Mouse (Mus musculus): ENCODE data around the gene Tfap4. TPM values are rescaled to one million over a fixed set of nuclear protein-coding genes. Genes with fewer than 3 reads are reported as not detected.
"Not testable (repeated sequence)": the region's sequence is repeated elsewhere in the genome, so short reads cannot be mapped to it uniquely, and the experiment has no call there.

Gene Tfap4
- total RNA-seq, 2 experiments from 2014 or later, result 3.1 to 3.4 TPM

DNA sequence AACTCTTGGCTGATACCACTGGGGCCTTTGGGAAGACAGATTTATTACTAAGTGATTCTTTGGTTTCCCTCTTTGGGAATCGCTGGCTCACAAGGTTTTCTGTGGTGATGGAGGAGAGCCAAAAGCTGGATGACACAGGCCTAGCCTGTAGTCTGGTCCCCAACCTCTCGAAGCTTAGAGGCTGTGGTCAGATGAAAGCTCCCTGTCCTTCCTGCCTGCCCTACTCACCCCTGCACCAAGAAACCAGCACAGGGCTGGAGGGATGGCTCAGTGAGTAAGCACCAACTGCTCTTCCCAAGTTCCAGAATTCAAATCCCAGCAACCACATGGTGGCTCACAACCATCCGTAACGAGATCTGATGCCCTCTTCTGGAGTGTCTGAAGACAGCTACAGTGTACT, 20.1 kb downstream of the Tfap4 start:
- DNase-seq (ENCODE audit: extremely low spot score in 1 of 2, low spot score in 2 of 2), result no peak
- intact Hi-C loops (cut with DNase I), result no loop called here

- intact Hi-C loops (cut with DNase I), result no loop called here
- DNase-seq (ENCODE audit: extremely low spot score in 1 of 2, low spot score in 2 of 2), result no peak
Measured at GRCm38 (mm10) chr16:4537616-4538358, 21.9 kb downstream of the Tfap4 start.

- intact Hi-C loops (cut with DNase I); DNase-seq (ENCODE audit: extremely low spot score in 1 of 2, low spot score in 2 of 2): not testable (repeated sequence)
Measured at GRCm38 (mm10) chr16:4527373-4527772, 32.3 kb downstream of the Tfap4 start.

DNA sequence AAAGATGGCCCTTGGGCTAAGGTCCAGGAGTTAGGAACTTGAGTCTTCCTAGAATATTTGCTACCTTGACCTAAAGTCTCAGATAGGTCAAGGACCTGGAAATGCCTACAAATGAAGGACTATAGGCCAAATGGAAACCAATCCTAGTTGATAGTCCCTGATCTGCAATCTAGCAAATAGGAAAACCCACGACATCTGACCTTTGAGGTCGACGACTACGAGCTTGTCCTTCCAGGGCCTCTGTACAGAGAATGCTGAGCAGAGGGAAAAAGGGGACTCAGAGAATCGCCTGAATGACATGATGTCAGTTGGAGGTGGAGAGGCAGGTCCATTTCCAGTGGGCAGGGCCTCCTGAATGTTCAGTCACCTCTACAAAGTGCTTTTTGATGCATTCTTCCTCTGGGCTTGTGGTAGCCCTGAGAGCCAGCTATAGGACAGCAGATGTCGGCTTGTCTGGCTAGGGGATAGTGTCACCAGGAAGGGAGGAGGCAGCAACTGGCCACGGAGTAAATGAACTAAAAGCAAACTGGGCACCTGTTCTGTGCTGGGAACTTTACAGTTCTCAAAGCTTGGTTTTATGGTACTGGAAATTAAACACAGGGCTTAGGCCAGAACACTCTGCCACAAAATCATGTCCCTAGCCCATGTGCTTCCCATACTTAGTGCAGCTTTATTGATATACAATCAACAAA, 36.2 kb downstream of the Tfap4 start:
- DNase-seq (ENCODE audit: extremely low spot score in 1 of 2, low spot score in 2 of 2), result no peak
- intact Hi-C loops (cut with DNase I), result no loop called here

GRCm38 (mm10) chr16:4522879-4523278, 36.8 kb downstream of the Tfap4 start:
- intact Hi-C loops (cut with DNase I), result no loop called here
- peak in 1 of 2 experiments; percentile 35 for DNase-seq (ENCODE audit: extremely low spot score in 1 of 2, low spot score in 2 of 2)

DNA sequence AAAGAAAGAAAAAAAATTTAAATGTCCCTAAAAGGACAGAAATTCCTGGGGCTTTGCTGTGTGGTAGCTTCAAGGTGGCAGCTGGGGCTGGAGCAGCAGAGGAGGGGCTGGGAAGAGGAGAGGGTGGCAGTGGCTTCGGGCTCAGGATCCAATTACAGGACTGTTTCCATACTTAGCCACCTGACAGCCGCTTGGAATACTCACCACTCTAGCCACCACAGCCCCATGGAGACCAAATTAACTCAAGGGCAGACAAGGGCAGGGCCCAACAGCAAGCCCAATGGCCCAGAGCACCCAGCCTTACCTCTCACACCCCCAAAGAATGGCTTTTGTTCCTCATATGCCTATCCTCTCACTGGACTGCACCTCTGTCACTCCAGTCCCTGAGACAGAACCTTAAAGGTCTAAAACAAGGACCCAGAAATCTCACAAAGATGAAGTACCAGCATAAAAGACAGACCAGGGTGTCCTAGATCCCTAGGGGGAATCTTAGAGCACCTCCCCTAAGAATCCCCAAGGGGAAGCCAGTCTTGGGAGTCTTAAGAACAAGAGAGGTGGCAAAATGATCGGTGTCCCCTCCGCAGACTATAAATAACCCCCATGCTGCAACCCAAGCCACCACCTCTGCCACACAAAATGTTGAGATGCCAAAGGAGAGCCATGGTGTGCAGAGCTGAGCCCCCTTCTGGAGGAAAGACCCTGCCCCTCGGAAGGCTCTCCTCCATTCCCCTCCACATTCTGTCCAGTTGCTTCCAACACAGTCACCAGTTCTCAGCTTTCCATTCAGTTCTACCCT, 37.7 kb downstream of the Tfap4 start:
- DNase-seq (ENCODE audit: extremely low spot score in 1 of 2, low spot score in 2 of 2), result no peak

DNA sequence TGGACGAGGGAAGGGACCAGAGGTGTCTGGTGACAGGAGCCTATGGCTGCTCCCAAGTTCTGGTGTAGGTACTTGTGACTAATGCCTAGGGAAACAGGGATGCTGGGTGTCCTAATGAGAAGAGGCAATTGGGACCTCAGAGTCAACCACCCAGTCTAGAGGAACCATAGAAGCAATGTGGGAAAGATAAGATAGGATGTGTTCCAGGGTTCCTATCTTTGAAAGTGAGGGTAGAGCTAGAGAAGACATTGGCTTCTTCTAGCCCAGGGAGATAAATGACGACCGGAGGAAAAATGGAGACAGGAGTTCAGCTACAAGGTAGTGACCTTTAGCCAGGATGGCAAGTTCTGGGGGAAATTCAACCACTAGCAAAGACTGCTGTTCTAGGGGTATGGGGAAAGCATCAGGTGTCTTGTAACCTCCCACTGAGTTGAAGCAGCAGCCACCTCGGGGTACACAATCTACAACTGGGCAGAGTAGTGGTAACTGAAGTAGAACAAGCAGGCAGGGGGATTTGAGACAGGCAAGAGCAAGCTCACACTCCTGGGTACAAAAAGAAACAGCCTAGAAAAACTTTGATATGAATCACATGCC, 38.5 kb downstream of the Tfap4 start:
- intact Hi-C loops (cut with DNase I), result no loop called here
- no peak for DNase-seq (ENCODE audit: extremely low spot score in 1 of 2, low spot score in 2 of 2)

More for the DNA sequence above, 37.7 kb downstream of the Tfap4 start:
- intact Hi-C loops (cut with DNase I), result no loop called here

DNA sequence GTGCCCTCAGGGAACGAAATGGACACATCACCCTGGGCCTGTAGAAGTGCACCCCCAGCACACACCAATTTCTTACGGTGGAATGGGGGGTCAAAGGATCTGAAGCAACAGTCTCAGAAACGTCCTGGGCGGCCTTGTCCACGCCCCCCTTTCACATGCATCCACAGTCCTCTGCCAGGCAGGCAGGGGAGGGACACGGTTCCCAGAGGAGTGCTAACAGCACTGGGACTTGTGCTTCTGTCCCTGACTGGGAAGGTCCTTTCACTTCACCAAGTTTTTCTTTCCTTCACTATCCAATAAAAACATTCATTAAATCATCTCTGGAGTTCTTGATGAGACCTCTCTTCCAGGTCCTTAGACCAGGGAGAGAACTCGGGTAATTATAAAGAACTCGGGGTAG, 39.0 kb downstream of the Tfap4 start:
- intact Hi-C loops (cut with DNase I), result no loop called here

GRCm38 (mm10) chr16:4519825-4520224, 39.8 kb downstream of the Tfap4 start:
- DNase-seq (ENCODE audit: extremely low spot score in 1 of 2, low spot score in 2 of 2), result no peak
- intact Hi-C loops (cut with DNase I), result no loop called here

More for the DNA sequence above, 39.0 kb downstream of the Tfap4 start:
- DNase-seq (ENCODE audit: extremely low spot score in 1 of 2, low spot score in 2 of 2), result no peak

GRCm38 (mm10) chr16:4519157-4519556, 40.5 kb downstream of the Tfap4 start:
- intact Hi-C loops (cut with DNase I), result no loop called here

GRCm38 (mm10) chr16:4517906-4518305, 41.7 kb downstream of the Tfap4 start:
- intact Hi-C loops (cut with DNase I), result no loop called here
- DNase-seq (ENCODE audit: extremely low spot score in 1 of 2, low spot score in 2 of 2), result no peak

More at GRCm38 (mm10) chr16:4519157-4519556, 40.5 kb downstream of the Tfap4 start:
- DNase-seq (ENCODE audit: extremely low spot score in 1 of 2, low spot score in 2 of 2), result no peak

DNA sequence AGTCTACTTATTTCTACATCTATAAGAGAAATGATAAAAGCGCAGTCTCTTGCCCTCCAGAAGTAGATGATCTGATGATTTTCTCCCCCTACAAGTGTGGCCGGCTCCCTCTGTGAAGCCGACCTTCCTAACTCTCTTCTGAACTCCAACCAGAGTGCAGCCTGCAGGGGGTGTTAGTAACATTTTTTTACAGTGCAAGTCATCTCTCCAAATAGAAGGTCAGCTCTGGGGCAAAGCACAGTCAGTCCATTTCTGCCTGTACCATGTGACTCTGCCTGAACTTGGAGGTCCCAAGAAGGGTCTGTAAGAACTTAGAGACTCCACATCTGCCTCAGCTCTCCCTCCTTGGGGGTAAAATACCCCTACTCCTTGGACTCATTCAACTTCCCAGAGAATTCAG, 45.3 kb downstream of the Tfap4 start:
- DNase-seq (ENCODE audit: extremely low spot score in 1 of 2, low spot score in 2 of 2), result no peak
- intact Hi-C loops (cut with DNase I), result no loop called here

DNA sequence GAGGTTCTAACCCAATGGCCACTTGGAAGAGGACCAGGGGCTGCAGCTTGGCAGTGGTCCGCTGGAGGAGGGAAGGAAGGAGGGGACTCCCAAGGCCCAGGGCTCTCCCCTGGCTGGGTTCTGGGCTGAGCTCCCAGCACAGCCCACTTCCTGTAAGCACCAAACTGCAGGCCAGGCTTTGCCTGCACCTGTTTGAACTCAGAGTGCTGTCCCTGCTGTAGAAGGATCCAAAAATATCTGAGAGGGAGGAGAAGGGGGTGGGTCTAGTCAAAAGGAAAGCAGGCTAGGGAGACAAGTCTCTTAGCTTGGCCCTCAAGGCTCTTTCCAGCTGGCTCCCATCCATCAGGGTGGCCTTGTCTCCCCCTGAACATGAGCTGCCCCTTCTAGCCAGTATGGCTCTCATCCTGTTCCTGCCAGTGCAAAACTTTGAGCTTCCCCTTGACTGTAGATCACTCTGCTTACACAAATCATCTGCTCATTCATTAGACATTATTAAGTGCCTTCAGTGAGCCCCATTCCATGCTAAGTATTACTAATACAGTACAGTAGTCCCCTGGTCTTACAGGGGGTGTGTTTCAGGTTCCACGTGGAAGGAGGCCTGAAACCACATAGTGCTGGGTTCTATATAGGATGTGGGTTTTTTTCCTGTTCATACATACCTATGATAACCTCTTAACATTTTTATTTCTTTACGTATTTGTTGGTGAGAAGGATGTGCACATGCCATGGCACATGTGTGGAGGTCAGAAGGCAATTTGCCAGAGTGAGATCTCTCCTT, 46.8 kb downstream of the Tfap4 start:
- intact Hi-C loops (cut with DNase I), result no loop called here

GRCm38 (mm10) chr16:4511371-4511770, 48.3 kb downstream of the Tfap4 start:
- intact Hi-C loops (cut with DNase I), result no loop called here

More for the DNA sequence above, 46.8 kb downstream of the Tfap4 start:
- peak; percentile 23 to 79 for DNase-seq (ENCODE audit: extremely low spot score in 1 of 2, low spot score in 2 of 2)

GRCm38 (mm10) chr16:4506181-4506580, 53.5 kb downstream of the Tfap4 start:
- intact Hi-C loops (cut with DNase I), result no loop called here
- no peak for DNase-seq (ENCODE audit: extremely low spot score in 1 of 2, low spot score in 2 of 2)

More at GRCm38 (mm10) chr16:4511371-4511770, 48.3 kb downstream of the Tfap4 start:
- no peak for DNase-seq (ENCODE audit: extremely low spot score in 1 of 2, low spot score in 2 of 2)

- no peak for DNase-seq (ENCODE audit: extremely low spot score in 1 of 2, low spot score in 2 of 2)
- intact Hi-C loops (cut with DNase I), result no loop called here
Measured at GRCm38 (mm10) chr16:4503495-4503894, 56.2 kb downstream of the Tfap4 start.

- intact Hi-C loops (cut with DNase I), result no loop called here
- DNase-seq (ENCODE audit: extremely low spot score in 1 of 2, low spot score in 2 of 2), result no peak
Measured at GRCm38 (mm10) chr16:4502568-4502967, 57.1 kb downstream of the Tfap4 start.

- no peak for DNase-seq (ENCODE audit: extremely low spot score in 1 of 2, low spot score in 2 of 2)
- intact Hi-C loops (cut with DNase I), result no loop called here
Measured at GRCm38 (mm10) chr16:4501703-4502102, 58.0 kb downstream of the Tfap4 start.
